8 mouse cellular contexts compared by ENCODE assay signal in genomic region chr2:127586694-127587513, GRCm38 (mm10). TPM values are rescaled to one million over a fixed set of nuclear protein-coding genes. Genes with fewer than 3 reads are reported as not detected.
A peak's percentile ranks its signal among the peaks of the same experiment; 100 is the strongest.
DNase-seq lines count a peak whose midpoint lies in the region; ATAC-seq and TF ChIP-seq lines count a peak whose summit lies in the region.

Gene Zfp661, minus strand, starts transcription at chr2:127587094.
Gene Mrps5, plus strand, starts transcription at chr2:127587222.

- no peak for TF ChIP-seq RAD21 in CH12.LX (IDR thresholded peaks at IDR 0.05; ENCODE audit: low read depth, low read length)

- H3K27me3 ChIP-seq in CH12.LX (replicated peaks), result no peaks in the 10 kb centered on the region
- no peaks in the 10 kb centered on the region for H3K27me3 ChIP-seq in forebrain, embryonic 11.5 days (ENCODE audit: control insufficient read depth, insufficient read depth, low read length)
- no peaks in the 10 kb centered on the region for H3K27me3 ChIP-seq in heart, embryonic 16.5 days (ENCODE audit: control insufficient read depth, insufficient read depth, low read length)
- peaks cover 3% of the 10 kb centered on the region; the same call in 1 of the 2 replicates for H3K27me3 ChIP-seq in liver, embryonic 15.5 days
- no peaks in the 10 kb centered on the region for H3K27me3 ChIP-seq in neural tube, embryonic 12.5 days (replicated peaks)

- H3K4me1 ChIP-seq in CH12.LX (ENCODE audit: control insufficient read depth in 1 of 2, insufficient read depth in 2 of 2), result peaks cover 2 to 50% of the 10 kb centered on the region in 2 experiments; a peak in 2 of 4 replicates
- peaks cover 8% of the 10 kb centered on the region; the same call in 1 of the 2 replicates for H3K4me1 ChIP-seq in forebrain, embryonic 11.5 days (replicated peaks; ENCODE audit: control insufficient read depth, insufficient read depth, low read length)
- H3K4me1 ChIP-seq in heart, embryonic 16.5 days (ENCODE audit: control insufficient read depth, insufficient read depth, low read length), result peaks cover 25% of the 10 kb centered on the region
- peaks cover 41% of the 10 kb centered on the region for H3K4me1 ChIP-seq in liver, embryonic 15.5 days (replicated peaks)
- peaks cover 26% of the 10 kb centered on the region for H3K4me1 ChIP-seq in neural tube, embryonic 12.5 days

- WGBS in forebrain, embryonic 11.5 days, result 5% methylated on average over 39 of the region's 39 CpGs
- 4% methylated on average over 39 of the region's 39 CpGs for WGBS in heart, embryonic 16.5 days
- WGBS in liver, embryonic 15.5 days (ENCODE audit: insufficient replicate concordance), result 5% methylated on average over 39 of the region's 39 CpGs
- 5% methylated on average over 39 of the region's 39 CpGs for WGBS in neural tube, embryonic 12.5 days

- in situ Hi-C loops in CH12.LX (cut with MboI; ENCODE audit: low pct_ligation_motif_present, low pct_unique_long_range_greater_than_20kb, low sequenced_read_pairs), result no loop called here

- peak within 1 kb of the TSS; percentile 94 for H3K4me2 ChIP-seq in CH12.LX (ENCODE audit: insufficient read depth, low read depth, poor library complexity, severe bottlenecking)
- peak within 1 kb of the TSS; percentile 64 for H3K4me2 ChIP-seq in forebrain, embryonic 11.5 days (ENCODE audit: low read depth, low read length, severe bottlenecking)
- peak within 1 kb of the TSS; percentile 95 for H3K4me2 ChIP-seq in heart, embryonic 16.5 days (ENCODE audit: low read depth, low read length)
- H3K4me2 ChIP-seq in liver, embryonic 15.5 days, result peak within 1 kb of the TSS; percentile 79
- peak within 1 kb of the TSS; percentile 78 for H3K4me2 ChIP-seq in neural tube, embryonic 12.5 days (replicated peaks)

- peak within 1 kb of the TSS; percentile 76 to 94 (median 90) for H3K4me3 ChIP-seq in CH12.LX (replicated peaks in 1 of 3; ENCODE audit: low read depth in 2 of 3, low read length in 2 of 3, poor library complexity in 1 of 3)
- peak within 1 kb of the TSS; percentile 81 for H3K4me3 ChIP-seq in forebrain, embryonic 11.5 days (ENCODE audit: low read depth, low read length)
- H3K4me3 ChIP-seq in heart, embryonic 16.5 days (ENCODE audit: low read length), result peak within 1 kb of the TSS; percentile 98
- peak within 1 kb of the TSS; percentile 78 for H3K4me3 ChIP-seq in liver, embryonic 15.5 days (replicated peaks)
- H3K4me3 ChIP-seq in neural tube, embryonic 12.5 days, result peak within 1 kb of the TSS; percentile 82

- dilution Hi-C loops in CH12.LX (cut with MboI; ENCODE audit: extremely low pct_ligation_motif_present, extremely low pct_unique_long_range_greater_than_20kb, low sequenced_read_pairs), result no loop called here

- peak within 1 kb of the TSS; percentile 9 for H3K9ac ChIP-seq in CH12.LX (ENCODE audit: insufficient read depth, low read depth)
- H3K9ac ChIP-seq in forebrain, embryonic 11.5 days (ENCODE audit: low read length), result peak within 1 kb of the TSS; percentile 81
- H3K9ac ChIP-seq in heart, embryonic 16.5 days (ENCODE audit: low read length), result peak within 1 kb of the TSS; percentile 86
- peak within 1 kb of the TSS; percentile 66 for H3K9ac ChIP-seq in liver, embryonic 15.5 days
- peak within 1 kb of the TSS; percentile 76 for H3K9ac ChIP-seq in neural tube, embryonic 12.5 days

- H3K9me3 ChIP-seq in CH12.LX (replicated peaks; ENCODE audit: low read length), result no peaks in the 10 kb centered on the region
- H3K9me3 ChIP-seq in forebrain, embryonic 11.5 days (ENCODE audit: control insufficient read depth, low read length), result no peaks in the 10 kb centered on the region
- H3K9me3 ChIP-seq in heart, embryonic 16.5 days (replicated peaks; ENCODE audit: control insufficient read depth, low read length), result no peaks in the 10 kb centered on the region
- H3K9me3 ChIP-seq in liver, embryonic 15.5 days (replicated peaks), result no peaks in the 10 kb centered on the region
- H3K9me3 ChIP-seq in neural tube, embryonic 12.5 days, result no peaks in the 10 kb centered on the region

- peaks cover 35% of the 10 kb centered on the region for H3K79me2 ChIP-seq in CH12.LX (replicated peaks; ENCODE audit: control insufficient read depth, extremely low read depth, insufficient read depth, poor library complexity, severe bottlenecking)

- peak; percentile 79 for TF ChIP-seq POLR2A in CH12.LX (IDR thresholded peaks at IDR 0.05; ENCODE audit: low read depth, low read length)

- TF ChIP-seq EP300 in CH12.LX (IDR thresholded peaks at IDR 0.05; ENCODE audit: low read length), result no peak

- peak within 1 kb of the TSS; percentile 80 for H3K27ac ChIP-seq in CH12.LX (ENCODE audit: insufficient read depth, low read depth)
- peak within 1 kb of the TSS; percentile 81; the same call in 1 of the 2 replicates for H3K27ac ChIP-seq in forebrain, embryonic 11.5 days (ENCODE audit: low read depth, low read length)
- peak within 1 kb of the TSS; percentile 88 for H3K27ac ChIP-seq in heart, embryonic 16.5 days (ENCODE audit: low read length)
- H3K27ac ChIP-seq in liver, embryonic 15.5 days (replicated peaks), result peak within 1 kb of the TSS; percentile 83
- H3K27ac ChIP-seq in neural tube, embryonic 12.5 days, result peak within 1 kb of the TSS; percentile 81

- peaks cover 3 to 11% of the 10 kb centered on the region in 2 experiments for H3K36me3 ChIP-seq in CH12.LX (replicated peaks in 1 of 2; ENCODE audit: control insufficient read depth in 1 of 2, insufficient read depth in 1 of 2, low read length in 1 of 2)
- H3K36me3 ChIP-seq in forebrain, embryonic 11.5 days (ENCODE audit: control insufficient read depth, insufficient read depth, low read length), result no peaks in the 10 kb centered on the region
- no peaks in the 10 kb centered on the region for H3K36me3 ChIP-seq in heart, embryonic 16.5 days (ENCODE audit: control insufficient read depth, insufficient read depth)
- H3K36me3 ChIP-seq in liver, embryonic 15.5 days (replicated peaks), result peaks cover 10% of the 10 kb centered on the region; the same call in 1 of the 2 replicates
- H3K36me3 ChIP-seq in neural tube, embryonic 12.5 days, result peaks cover 10% of the 10 kb centered on the region

- peak in 1 of 2 experiments; percentile 13; a peak in 2 of 4 replicates for TF ChIP-seq CTCF in CH12.LX (conservative IDR thresholded peaks at IDR 0.05 in 1 of 2, IDR thresholded peaks at IDR 0.05 in 1 of 2; ENCODE audit: low read depth in 2 of 2, low read length in 2 of 2)

- peak; percentile 72 for DNase-seq in CH12.LX (ENCODE audit: extremely low read depth)
- peak; percentile 62 for DNase-seq in c-Kit-positive CD71-positive TER-119-negative erythroid progenitor cells, embryonic 14.5 days (ENCODE audit: low read depth)
- peak; percentile 94 for DNase-seq in forebrain, embryonic 11.5 days (ENCODE audit: low spot score)
- peak; percentile 80 to 93 for DNase-seq in kidney, postnatal 36 days
- DNase-seq in telencephalon, adult 2 months (ENCODE audit: low read depth, low spot score), result peak; percentile 54

- ATAC-seq in forebrain, embryonic 11.5 days (replicated peaks; ENCODE audit: low FRiP score), result peak; percentile 87
- ATAC-seq in heart, embryonic 16.5 days (replicated peaks; ENCODE audit: extremely low read depth, insufficient read depth, low FRiP score), result peak; percentile 70
- peak; percentile 78 for ATAC-seq in liver, embryonic 15.5 days (ENCODE audit: insufficient read depth)
- peak; percentile 86 for ATAC-seq in neural tube, embryonic 12.5 days (ENCODE audit: low FRiP score, low read depth)

TF ChIP-seq in CH12.LX, 34 proteins besides CTCF, POLR2A, EP300 and RAD21 (continues in another document):
- TF ChIP-seq ELF1 (IDR thresholded peaks at IDR 0.05; ENCODE audit: low read depth, low read length), result peak; percentile 46
- TF ChIP-seq ZKSCAN1 (IDR thresholded peaks at IDR 0.05; ENCODE audit: borderline replicate concordance, low read depth, low read length), result no peak
- peak; percentile 83 for TF ChIP-seq NELFE (IDR thresholded peaks at IDR 0.05; ENCODE audit: low read depth, low read length)
- peak; percentile 50; the same call in 1 of the 2 replicates for TF ChIP-seq NRF1 (IDR thresholded peaks at IDR 0.05; ENCODE audit: low read depth, low read length)
- 0 out of 2 replicates have a peak, but pooled peaks have one; percentile 26 for TF ChIP-seq MXI1 (IDR thresholded peaks at IDR 0.05; ENCODE audit: low read depth, low read length)
- TF ChIP-seq ZMIZ1 (IDR thresholded peaks at IDR 0.05; ENCODE audit: low read depth, low read length), result peak; percentile 69
- peak; percentile 73; the same call in 1 of the 2 replicates for TF ChIP-seq SIN3A (IDR thresholded peaks at IDR 0.05; ENCODE audit: low read length)
- TF ChIP-seq ZC3H11A (IDR thresholded peaks at IDR 0.05; ENCODE audit: low read depth, low read length), result no peak
- TF ChIP-seq MAZ (IDR thresholded peaks at IDR 0.05; ENCODE audit: low read depth, low read length), result 0 out of 2 replicates have a peak, but pooled peaks have one; percentile 6
- no peak for TF ChIP-seq CHD2 (IDR thresholded peaks at IDR 0.05; ENCODE audit: low read length)
- TF ChIP-seq TCF12 (IDR thresholded peaks at IDR 0.05; ENCODE audit: low read depth, low read length), result peak; percentile 78
- TF ChIP-seq USF2 (conservative IDR thresholded peaks at IDR 0.05; ENCODE audit: low read depth, low read length), result no peak
- TF ChIP-seq MYC (IDR thresholded peaks at IDR 0.05; ENCODE audit: low read depth, low read length), result peak; percentile 26; the same call in 1 of the 2 replicates
- no peak for TF ChIP-seq UBTF (IDR thresholded peaks at IDR 0.05; ENCODE audit: low read depth, low read length)
- TF ChIP-seq KAT2A (IDR thresholded peaks at IDR 0.05; ENCODE audit: insufficient replicate concordance, low read length), result peak; percentile 78; the same call in 1 of the 2 replicates

RNA-seq across cellular contexts. Expression of gene Zfp661, which starts in this region (rescaled TPM):
- total RNA-seq in CH12.LX (2012; rRNA removed) (4.1 and 4.7 TPM in 2 replicates), CH12.LX (2014; rRNA removed) (5.9 and 6.7 TPM in 2 replicates)
- 2.5 and 3.2 TPM in 2 replicates for polyA plus RNA-seq in CH12.LX (2012; ENCODE audit: insufficient read length, low read depth)
- polyA plus RNA-seq in forebrain, embryonic 11.5 days (2014; fragmentation: Nextera tagmentation; extraction: Ambion mirVana), result 7.2 and 8.9 TPM in 2 replicates
- 2.1 and 2.5 TPM in 2 replicates for polyA plus RNA-seq in heart, embryonic 16.5 days (2015; fragmentation: Nextera tagmentation; extraction: Ambion mirVana)
- polyA plus RNA-seq in liver, embryonic 15.5 days (2015; fragmentation: Nextera tagmentation; extraction: Ambion mirVana), result 0.74 and 0.96 TPM in 2 replicates
- polyA plus RNA-seq in neural tube, embryonic 12.5 days (2016; fragmentation: Nextera tagmentation; extraction: Ambion mirVana), result 8.6 and 9.5 TPM in 2 replicates

RNA-seq across cellular contexts. Expression of gene Mrps5, which starts in this region (rescaled TPM):
- 173 and 188 TPM in 2 replicates for total RNA-seq in CH12.LX (2012; rRNA removed)
- 144 and 186 TPM in 2 replicates for total RNA-seq in CH12.LX (2014; rRNA removed)
- polyA plus RNA-seq in CH12.LX (2012; ENCODE audit: insufficient read length, low read depth), result 210 and 278 TPM in 2 replicates
- 159 and 167 TPM in 2 replicates for polyA plus RNA-seq in forebrain, embryonic 11.5 days (2014; fragmentation: Nextera tagmentation; extraction: Ambion mirVana)
- polyA plus RNA-seq in heart, embryonic 16.5 days (2015; fragmentation: Nextera tagmentation; extraction: Ambion mirVana), result 133 and 143 TPM in 2 replicates
- polyA plus RNA-seq in liver, embryonic 15.5 days (2015; fragmentation: Nextera tagmentation; extraction: Ambion mirVana), result 60.2 and 70.5 TPM in 2 replicates
- 149 and 151 TPM in 2 replicates for polyA plus RNA-seq in neural tube, embryonic 12.5 days (2016; fragmentation: Nextera tagmentation; extraction: Ambion mirVana)

Comparison
In these comparisons a context has a peak if more than half of its experiments do, and no peak if none do; other contexts are left out.
1. Peak in every context shown above with its lines: DNase-seq, ATAC-seq, H3K4me3 ChIP-seq and H3K27ac ChIP-seq.
2. H3K9ac ChIP-seq: peak in every context shown above with its lines; median percentile 86 in heart, embryonic 16.5 days; 81 in forebrain, embryonic 11.5 days; 76 in neural tube, embryonic 12.5 days; 66 in liver, embryonic 15.5 days; 9 in CH12.LX.